8 mouse cellular contexts compared by ENCODE assay signal in the genomic region with DNA sequence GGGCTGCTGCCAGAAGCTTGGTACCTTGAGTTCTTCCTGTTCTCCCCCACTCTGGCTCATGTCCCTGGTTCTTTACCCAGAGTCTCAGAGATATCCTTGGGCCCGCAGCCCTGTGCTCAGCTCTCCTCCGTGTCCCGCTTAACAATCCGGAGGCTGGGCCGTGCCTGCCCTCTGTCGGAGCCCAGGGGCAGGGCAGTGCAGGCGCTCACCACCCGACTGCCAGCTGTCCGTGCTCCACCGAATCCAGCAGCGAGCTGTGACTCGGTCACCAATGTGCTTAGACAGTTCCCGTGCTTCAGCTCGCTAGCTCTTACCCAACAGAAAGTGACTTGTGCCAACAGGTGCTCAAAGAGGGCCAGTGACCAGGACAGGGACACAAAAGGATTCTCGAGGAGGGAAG. TPM values are rescaled to one million over a fixed set of nuclear protein-coding genes. Genes with fewer than 3 reads are reported as not detected.
DNase-seq lines count a peak whose midpoint lies in the region; ATAC-seq and TF ChIP-seq lines count a peak whose summit lies in the region.

No protein-coding gene starts in this region.

- peak; percentile 44 for TF ChIP-seq RAD21 in CH12.LX (IDR thresholded peaks at IDR 0.05; ENCODE audit: low read depth, low read length)

- dilution Hi-C loops in CH12.LX (cut with MboI; ENCODE audit: extremely low pct_ligation_motif_present, extremely low pct_unique_long_range_greater_than_20kb, low sequenced_read_pairs): no loop called here

- no peaks in the 10 kb centered on the region for H3K79me2 ChIP-seq in CH12.LX (replicated peaks; ENCODE audit: control insufficient read depth, extremely low read depth, insufficient read depth, poor library complexity, severe bottlenecking)

- ATAC-seq in embryonic facial prominence, embryonic 15.5 days (ENCODE audit: insufficient number of reproducible peaks, low FRiP score, low TSS enrichment, low read depth): peak; percentile 55
- peak; percentile 84 for ATAC-seq in liver, postnatal 0 days

- no peaks in the 10 kb centered on the region for H3K36me3 ChIP-seq in CH12.LX (replicated peaks in 1 of 2; ENCODE audit: control insufficient read depth in 1 of 2, insufficient read depth in 1 of 2, low read length in 1 of 2)
- no peaks in the 10 kb centered on the region for H3K36me3 ChIP-seq in embryonic facial prominence, embryonic 15.5 days
- no peaks in the 10 kb centered on the region for H3K36me3 ChIP-seq in kidney, adult 2 months (ENCODE audit: control insufficient read depth, insufficient read depth, low read length)
- no peaks in the 10 kb centered on the region for H3K36me3 ChIP-seq in liver, postnatal 0 days (replicated peaks; ENCODE audit: insufficient read depth, low read length)

- H3K4me2 ChIP-seq in CH12.LX (ENCODE audit: insufficient read depth, low read depth, poor library complexity, severe bottlenecking): no peak overlapping the region
- peak overlapping the region; percentile 24; the same call in 1 of the 2 replicates for H3K4me2 ChIP-seq in embryonic facial prominence, embryonic 15.5 days (replicated peaks)
- H3K4me2 ChIP-seq in liver, postnatal 0 days (ENCODE audit: low read depth, low read length): no peak overlapping the region

- no peak overlapping the region for H3K4me3 ChIP-seq in CH12.LX (replicated peaks in 1 of 3; ENCODE audit: low read depth in 2 of 3, low read length in 2 of 3, poor library complexity in 1 of 3)
- no peak overlapping the region for H3K4me3 ChIP-seq in embryonic facial prominence, embryonic 15.5 days (replicated peaks)
- no peak overlapping the region for H3K4me3 ChIP-seq in kidney, adult 2 months (ENCODE audit: insufficient read depth, low read depth, low read length)
- no peak overlapping the region for H3K4me3 ChIP-seq in liver, postnatal 0 days (ENCODE audit: low read depth, low read length)

- DNase-seq in CH12.LX (ENCODE audit: extremely low read depth): no peak
- DNase-seq in adrenal gland, postnatal 36 days: peak; percentile 78 to 82
- DNase-seq in heart, adult 9 months (ENCODE audit: low spot score in 2 of 2): peak; percentile 30 to 44
- peak; percentile 73 for DNase-seq in kidney, adult 2 months
- peak; percentile 75 for DNase-seq in liver, postnatal 0 days
- DNase-seq in ovary, postnatal 14 days (ENCODE audit: low spot score): peak; percentile 35
- DNase-seq in urinary bladder, postnatal 25 days (ENCODE audit: low spot score): peak; percentile 56

- peak in 1 of 2 experiments; percentile 60; a peak in 2 of 4 replicates for TF ChIP-seq CTCF in CH12.LX (conservative IDR thresholded peaks at IDR 0.05 in 1 of 2, IDR thresholded peaks at IDR 0.05 in 1 of 2; ENCODE audit: low read depth in 2 of 2, low read length in 2 of 2)
- TF ChIP-seq CTCF in kidney, adult 2 months (conservative IDR thresholded peaks at IDR 0.05; ENCODE audit: insufficient read depth, insufficient read length, low read depth, low read length): peak; percentile 86
- peak; percentile 83 for TF ChIP-seq CTCF in liver, postnatal 0 days (IDR thresholded peaks at IDR 0.05; ENCODE audit: low read depth)

- no peak overlapping the region for H3K27ac ChIP-seq in CH12.LX (ENCODE audit: insufficient read depth, low read depth)
- no peak overlapping the region for H3K27ac ChIP-seq in embryonic facial prominence, embryonic 15.5 days (replicated peaks)
- H3K27ac ChIP-seq in kidney, adult 2 months (ENCODE audit: insufficient read depth, low read depth, low read length): no peak overlapping the region
- H3K27ac ChIP-seq in liver, postnatal 0 days (ENCODE audit: low read depth): no peak overlapping the region

- no peaks in the 10 kb centered on the region; a peak in 1 of 4 replicates for H3K4me1 ChIP-seq in CH12.LX (ENCODE audit: control insufficient read depth in 1 of 2, insufficient read depth in 2 of 2)
- peaks cover 8% of the 10 kb centered on the region for H3K4me1 ChIP-seq in embryonic facial prominence, embryonic 15.5 days
- H3K4me1 ChIP-seq in kidney, adult 2 months (ENCODE audit: control insufficient read depth, insufficient read depth, low read length): no peaks in the 10 kb centered on the region
- H3K4me1 ChIP-seq in liver, postnatal 0 days (ENCODE audit: insufficient read depth): no peaks in the 10 kb centered on the region

- WGBS in embryonic facial prominence, embryonic 15.5 days: 4% methylated on average over 15 of the region's 15 CpGs
- WGBS in kidney, adult 2 months: 3% methylated on average over 15 of the region's 15 CpGs
- WGBS in liver, postnatal 0 days (ENCODE audit: insufficient replicate concordance): 2% methylated on average over 15 of the region's 15 CpGs

- TF ChIP-seq POLR2A in CH12.LX (IDR thresholded peaks at IDR 0.05; ENCODE audit: low read depth, low read length): no peak
- TF ChIP-seq POLR2A in kidney, adult 2 months (IDR thresholded peaks at IDR 0.05; ENCODE audit: low read depth, low read length): no peak

- no peak overlapping the region for H3K9ac ChIP-seq in CH12.LX (ENCODE audit: insufficient read depth, low read depth)
- H3K9ac ChIP-seq in embryonic facial prominence, embryonic 15.5 days: no peak overlapping the region
- no peak overlapping the region for H3K9ac ChIP-seq in liver, postnatal 0 days (replicated peaks)

- no peaks in the 10 kb centered on the region for H3K9me3 ChIP-seq in CH12.LX (replicated peaks; ENCODE audit: low read length)
- H3K9me3 ChIP-seq in embryonic facial prominence, embryonic 15.5 days (replicated peaks): no peaks in the 10 kb centered on the region
- H3K9me3 ChIP-seq in liver, postnatal 0 days (ENCODE audit: low read length): no peaks in the 10 kb centered on the region

- in situ Hi-C loops in CH12.LX (cut with MboI; ENCODE audit: low pct_ligation_motif_present, low pct_unique_long_range_greater_than_20kb, low sequenced_read_pairs): no loop called here

- TF ChIP-seq EP300 in CH12.LX (IDR thresholded peaks at IDR 0.05; ENCODE audit: low read length): no peak
- TF ChIP-seq EP300 in liver, postnatal 0 days (IDR thresholded peaks at IDR 0.05; ENCODE audit: low read depth): no peak

- H3K27me3 ChIP-seq in CH12.LX (replicated peaks): peaks cover 6% of the 10 kb centered on the region
- H3K27me3 ChIP-seq in embryonic facial prominence, embryonic 15.5 days: peaks cover 8% of the 10 kb centered on the region
- no peaks in the 10 kb centered on the region for H3K27me3 ChIP-seq in kidney, adult 2 months (replicated peaks; ENCODE audit: control insufficient read depth, insufficient read depth, low read length)
- H3K27me3 ChIP-seq in liver, postnatal 0 days (ENCODE audit: insufficient read depth, low read length): no peaks in the 10 kb centered on the region

TF ChIP-seq in CH12.LX, 34 proteins besides CTCF, POLR2A, EP300 and RAD21:
- TF ChIP-seq SIN3A (IDR thresholded peaks at IDR 0.05; ENCODE audit: low read length): no peak
- peak; percentile 57 for TF ChIP-seq SMC3 (IDR thresholded peaks at IDR 0.05; ENCODE audit: low read depth, low read length)

RNA-seq across cellular contexts. Expression of a gene that starts 20.5 kb away (rescaled TPM):
- total RNA-seq in CH12.LX (2012; rRNA removed) (not detected in 2 replicates), CH12.LX (2014; rRNA removed) (not detected in 2 replicates)
- not detected in 2 replicates for polyA plus RNA-seq in CH12.LX (2012; ENCODE audit: insufficient read length, low read depth)
- not detected for total RNA-seq in adrenal gland, postnatal 36 days (2021)
- not detected in 2 replicates for polyA plus RNA-seq in embryonic facial prominence, embryonic 15.5 days (2015; fragmentation: Nextera tagmentation; extraction: Ambion mirVana)
- polyA plus RNA-seq in kidney, adult 2 months (2012; rRNA removed): 0.10 TPM in 1 of 2 replicates, not detected in the other
- polyA plus RNA-seq in liver, postnatal 0 days (2015; fragmentation: Nextera tagmentation; extraction: Ambion mirVana): not detected in 2 replicates

RNA-seq across cellular contexts. Expression of a gene that starts 48.9 kb away (rescaled TPM):
- total RNA-seq in CH12.LX (2012; rRNA removed) (not detected in 2 replicates), CH12.LX (2014; rRNA removed) (not detected in 2 replicates)
- not detected in 2 replicates for polyA plus RNA-seq in CH12.LX (2012; ENCODE audit: insufficient read length, low read depth)
- 10 to 100 TPM; 21.0 to 21.1 TPM for total RNA-seq in adrenal gland, postnatal 36 days (2021)
- polyA plus RNA-seq in embryonic facial prominence, embryonic 15.5 days (2015; fragmentation: Nextera tagmentation; extraction: Ambion mirVana): 43.8 and 56.3 TPM in 2 replicates
- 36.9 and 37.4 TPM in 2 replicates for polyA plus RNA-seq in kidney, adult 2 months (2012; rRNA removed)
- 4.1 and 4.4 TPM in 2 replicates for polyA plus RNA-seq in liver, postnatal 0 days (2015; fragmentation: Nextera tagmentation; extraction: Ambion mirVana)
